Mouse (Mus musculus): ENCODE data around the gene Srr. TPM values are rescaled to one million over a fixed set of nuclear protein-coding genes. Genes with fewer than 3 reads are reported as not detected.
A peak's percentile ranks its signal among the peaks of the same experiment; 100 is the strongest.

Gene Srr
- polyA plus RNA-seq (2017; shearing (Covaris generic)), result 1 to 10 TPM; 6.6 to 9.5 (median 8.3) TPM

DNA sequence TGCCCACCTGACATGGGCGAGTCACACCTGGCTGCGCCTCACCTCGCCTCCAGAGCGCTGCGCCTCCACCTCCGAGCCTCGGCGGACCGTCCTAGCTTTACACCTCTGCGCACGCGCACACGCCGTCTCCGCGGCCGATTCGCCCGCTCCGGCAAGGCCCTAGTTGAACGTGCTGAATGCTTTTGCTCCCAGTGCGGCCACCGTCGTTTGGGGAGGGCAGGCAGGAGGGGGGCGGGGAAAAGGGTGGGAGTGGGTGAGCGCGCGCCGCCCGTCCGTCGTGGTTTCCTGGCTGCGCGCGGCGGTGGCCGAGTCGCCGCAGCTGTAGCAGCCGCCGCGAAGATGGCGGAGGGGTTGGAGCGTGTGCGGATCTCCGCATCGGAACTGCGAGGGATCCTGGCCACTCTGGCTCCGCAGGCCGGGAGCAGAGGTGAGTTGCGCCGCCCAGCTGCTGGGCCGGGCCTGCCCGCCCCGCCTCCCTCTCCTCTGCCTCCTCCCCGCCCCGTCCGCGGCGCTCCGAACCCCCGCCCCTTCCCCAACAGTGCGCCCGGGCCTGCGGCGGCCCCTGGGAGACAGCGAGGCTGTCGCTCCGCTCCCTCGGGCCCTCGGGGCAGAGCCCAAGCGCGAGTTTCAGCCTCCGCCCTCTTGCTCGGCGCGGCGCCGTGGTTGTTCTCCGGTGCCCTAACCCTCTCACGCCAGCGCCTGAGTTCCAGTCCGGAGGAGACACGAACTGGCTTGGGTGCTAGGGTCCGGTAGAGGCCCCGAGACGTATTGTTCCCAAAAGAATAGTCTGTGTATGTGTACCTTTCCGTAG is at the start of gene Srr, which contains the start of gene Smg6:
Gene Srr, minus strand, starts transcription at position 372 of the 811 bp plus-strand sequence.
Gene Smg6, plus strand, starts transcription at position 247 of the 811 bp plus-strand sequence.
- ATAC-seq, result peak; percentile 77

- ATAC-seq, result no peak
Measured at GRCm38 (mm10) chr11:74974615-74975014, 48.9 kb upstream of the Srr start.

DNA sequence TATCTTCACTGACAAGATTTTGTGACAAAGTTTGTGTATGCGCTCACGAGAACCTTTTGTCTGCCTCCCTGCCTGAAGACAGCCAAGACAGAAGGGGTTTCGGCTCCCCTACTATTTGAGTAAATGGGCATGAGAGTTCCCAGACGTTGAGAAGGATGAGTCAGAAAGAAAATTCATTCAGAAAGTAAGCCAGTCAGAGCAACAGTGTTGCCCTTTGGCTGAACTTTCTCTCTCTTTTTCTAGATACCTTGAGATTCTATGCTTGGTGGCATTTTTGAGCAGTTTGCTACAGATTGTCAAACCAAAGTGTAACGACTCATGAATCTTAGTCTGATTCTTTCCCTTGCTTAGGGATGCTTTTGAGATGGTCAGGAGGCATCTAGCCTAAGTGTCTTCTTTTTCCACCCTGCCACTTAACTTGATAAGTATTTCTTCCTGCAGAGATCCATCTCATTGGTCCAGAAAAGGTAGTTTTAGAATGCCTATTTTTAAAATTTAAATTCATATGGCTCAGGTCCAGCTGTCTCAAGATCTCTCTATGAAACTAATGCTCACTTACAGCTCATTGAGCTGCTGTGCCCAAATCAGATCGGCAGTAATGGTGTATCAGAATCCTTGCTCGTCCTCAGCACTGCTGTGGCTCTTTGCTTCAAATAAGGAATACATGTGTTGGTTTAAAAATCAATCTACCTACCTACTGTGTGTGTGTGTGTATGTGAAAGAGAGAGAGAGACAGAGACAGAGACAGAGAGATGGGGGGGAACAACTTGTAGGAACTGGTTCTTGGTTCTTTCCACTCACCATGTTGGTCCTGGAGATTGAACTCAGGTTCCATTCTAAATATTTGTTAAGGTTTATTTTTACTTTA is 47.8 kb upstream of the Srr start:
- peak; percentile 71 for ATAC-seq

DNA sequence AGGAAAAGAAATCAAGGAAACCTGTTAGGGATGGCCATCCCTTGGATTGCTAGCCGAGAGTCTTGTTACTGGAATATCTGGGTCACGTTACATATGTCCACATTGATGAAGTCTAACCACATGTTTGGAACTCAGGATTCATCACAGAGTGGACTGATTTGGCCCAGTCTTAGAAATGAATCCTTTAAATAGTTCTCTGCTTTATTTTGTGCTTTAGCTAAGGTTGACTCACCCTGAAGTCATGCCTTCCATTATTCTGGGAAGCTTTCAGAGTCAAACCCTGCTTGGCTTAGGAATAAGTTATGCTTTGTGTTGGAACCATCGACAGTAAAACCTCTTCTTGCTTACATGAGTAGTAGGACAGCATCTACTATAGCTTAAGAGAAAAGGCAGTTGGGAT is 39.8 kb upstream of the Srr start:
- ATAC-seq, result no peak

DNA sequence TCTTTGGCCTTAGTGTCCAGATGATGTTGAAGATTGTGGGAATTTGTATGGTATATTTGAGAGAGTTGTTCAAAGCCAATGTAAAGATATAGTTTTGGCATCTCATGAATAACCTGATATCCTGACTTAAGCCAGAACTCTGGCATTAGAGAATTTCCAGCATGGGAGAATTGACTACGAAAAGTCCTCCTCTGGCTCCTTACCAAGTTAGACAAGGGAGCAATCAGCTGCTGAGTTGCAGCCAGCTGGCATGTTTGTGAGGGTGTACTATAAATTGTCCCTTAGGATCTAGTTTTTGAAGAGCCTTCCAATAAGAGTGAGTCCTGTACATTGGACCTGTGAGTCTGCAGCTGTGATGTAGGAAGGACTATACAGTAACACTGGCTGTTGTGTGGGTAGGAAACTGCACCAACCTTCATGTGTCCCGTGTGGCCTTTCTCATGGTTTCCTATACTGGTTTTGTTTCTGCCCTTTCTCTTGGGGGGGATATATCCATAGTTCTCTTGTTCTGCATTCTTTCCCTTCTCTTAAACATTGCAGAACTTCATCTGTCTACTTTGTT is 37.2 kb upstream of the Srr start:
- no peak for ATAC-seq

- no peak for ATAC-seq
Measured at GRCm38 (mm10) chr11:74961953-74962352, 36.2 kb upstream of the Srr start.

GRCm38 (mm10) chr11:74960031-74960551 is 34.3 kb upstream of the Srr start:
- ATAC-seq, result peak; percentile 78

GRCm38 (mm10) chr11:74959501-74959900 is 33.8 kb upstream of the Srr start:
- no peak for ATAC-seq

- ATAC-seq, result no peak
Measured at GRCm38 (mm10) chr11:74957600-74957999, 31.9 kb upstream of the Srr start.

- no peak for ATAC-seq
Measured at GRCm38 (mm10) chr11:74956006-74956405, 30.3 kb upstream of the Srr start.

DNA sequence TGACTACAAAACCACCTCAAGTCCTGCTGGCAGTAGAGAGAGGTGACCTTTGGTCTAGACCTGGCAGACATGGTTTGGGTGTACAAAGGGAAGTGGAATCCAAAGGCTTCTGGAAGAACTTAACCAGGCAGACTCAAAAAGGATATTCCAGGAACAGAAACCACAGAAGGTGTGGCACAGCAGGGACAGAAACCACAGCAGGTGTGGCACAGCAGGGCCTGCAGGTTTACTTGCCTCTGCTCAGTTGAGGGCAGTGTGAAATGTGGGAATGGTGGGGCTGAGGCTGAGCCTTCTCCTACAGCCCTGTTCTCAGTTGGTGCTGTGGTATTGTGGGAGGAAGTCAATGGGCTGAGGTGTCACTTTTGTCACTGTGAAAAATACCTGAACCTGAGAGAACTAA is 29.2 kb upstream of the Srr start:
- peak; percentile 27 for ATAC-seq

- peak; percentile 61 for ATAC-seq
Measured at GRCm38 (mm10) chr11:74946348-74946747, 20.6 kb upstream of the Srr start.

- ATAC-seq, result no peak
Measured at GRCm38 (mm10) chr11:74930391-74930790, 4.6 kb upstream of the Srr start.

DNA sequence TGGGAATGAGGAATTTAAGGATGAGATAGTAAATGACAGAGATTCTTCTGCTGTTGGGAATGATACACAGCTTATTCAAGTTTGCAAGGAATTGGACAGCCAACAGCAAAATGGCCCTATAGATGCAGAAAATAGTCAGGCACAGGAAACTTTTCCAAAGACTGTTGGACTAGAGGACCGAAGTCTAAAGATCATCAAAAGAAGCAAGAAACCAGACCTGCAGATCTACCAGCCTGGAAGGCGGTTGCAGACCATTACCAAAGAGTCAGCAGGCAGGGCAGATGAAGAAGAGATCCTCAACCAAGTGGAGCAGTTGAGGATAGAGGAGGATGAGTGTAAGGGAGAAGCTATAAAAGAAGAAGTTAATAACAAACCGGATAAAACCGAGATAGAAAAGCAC is 3.4 kb upstream of the Srr start:
- no peak for ATAC-seq

DNA sequence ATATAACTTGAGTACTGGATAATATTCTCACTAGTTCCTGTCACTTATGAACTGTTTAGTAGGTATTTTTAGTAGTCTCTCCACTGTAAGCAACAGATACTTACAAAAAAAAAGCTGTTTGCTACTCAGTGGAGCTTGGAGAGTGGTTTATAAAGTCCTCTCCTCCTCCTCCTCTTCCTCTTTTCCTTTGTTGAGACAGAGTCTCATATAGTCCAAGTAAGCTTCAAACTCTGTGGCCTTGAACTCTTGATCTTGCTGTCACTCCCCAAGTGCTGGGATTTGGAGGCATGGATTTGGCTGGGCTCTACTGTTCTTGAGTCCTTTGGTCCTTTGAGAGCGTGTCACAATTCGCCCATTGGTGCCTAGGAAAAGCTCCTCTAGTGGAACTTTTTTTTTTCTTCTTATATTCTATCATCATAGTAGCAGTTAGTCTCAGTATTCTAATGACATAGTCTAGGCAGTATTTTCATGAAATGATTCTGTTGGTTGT is 1.5 kb upstream of the Srr start:
- no peak for ATAC-seq

DNA sequence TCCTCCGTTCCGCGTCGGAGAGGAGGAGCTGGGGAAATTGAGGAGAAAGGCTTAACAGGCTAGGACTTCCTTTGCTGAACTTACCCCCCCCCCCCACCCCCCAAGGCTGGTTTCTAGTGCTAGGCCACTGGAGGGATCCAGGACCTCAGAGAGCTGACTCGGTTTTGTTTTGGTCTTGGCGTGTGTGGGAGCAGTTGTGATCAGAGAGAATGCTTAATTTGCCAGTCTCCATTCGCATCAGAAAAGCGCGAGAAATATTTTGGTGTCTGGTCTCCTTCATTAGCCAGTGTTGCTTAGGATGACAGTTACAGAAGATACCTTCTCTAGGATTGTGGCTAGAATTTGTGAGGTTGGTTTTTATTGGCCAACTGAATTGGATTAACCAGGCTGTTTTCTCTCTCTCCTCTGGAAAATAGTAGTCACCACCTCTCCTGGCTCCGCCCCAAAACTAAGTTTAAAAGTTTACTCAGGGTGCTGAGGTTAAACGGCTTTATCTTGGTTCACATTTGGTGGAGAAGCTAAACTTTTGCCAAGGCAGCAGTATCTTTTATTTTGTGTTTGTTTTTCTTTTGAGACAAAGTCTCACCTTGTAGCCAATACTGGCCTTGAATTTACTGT is 749 bp upstream of the Srr start:
- peak; percentile 53 for ATAC-seq

- no peak for ATAC-seq
Measured at GRCm38 (mm10) chr11:74924149-74924548, 1.6 kb downstream of the Srr start.

- no peak for ATAC-seq
Measured at GRCm38 (mm10) chr11:74919249-74919648, 6.5 kb downstream of the Srr start.

- ATAC-seq, result no peak
Measured at GRCm38 (mm10) chr11:74912492-74912891, 13.3 kb downstream of the Srr start.

DNA sequence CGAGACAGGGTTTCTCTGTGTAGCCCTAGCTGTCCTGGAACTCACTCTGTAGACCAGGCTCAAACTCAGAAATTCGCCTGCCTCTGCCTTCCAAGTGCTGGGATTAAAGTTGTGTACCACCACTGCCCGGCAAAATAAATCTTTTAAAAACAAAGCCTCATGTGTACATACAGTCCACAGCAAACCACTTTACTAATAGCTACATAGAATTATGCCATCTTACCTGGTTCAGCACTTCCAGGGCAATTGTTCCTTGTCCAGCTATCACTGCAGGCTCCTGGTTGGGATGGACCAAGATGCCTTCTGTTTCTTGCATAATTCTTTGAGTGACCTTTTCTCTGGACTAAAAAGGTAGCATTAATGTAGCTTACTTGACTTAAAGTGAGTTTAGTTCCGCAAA is 15.8 kb downstream of the Srr start:
- ATAC-seq, result no peak

- ATAC-seq, result no peak
Measured at GRCm38 (mm10) chr11:74908618-74909399, 16.9 kb downstream of the Srr start.

DNA sequence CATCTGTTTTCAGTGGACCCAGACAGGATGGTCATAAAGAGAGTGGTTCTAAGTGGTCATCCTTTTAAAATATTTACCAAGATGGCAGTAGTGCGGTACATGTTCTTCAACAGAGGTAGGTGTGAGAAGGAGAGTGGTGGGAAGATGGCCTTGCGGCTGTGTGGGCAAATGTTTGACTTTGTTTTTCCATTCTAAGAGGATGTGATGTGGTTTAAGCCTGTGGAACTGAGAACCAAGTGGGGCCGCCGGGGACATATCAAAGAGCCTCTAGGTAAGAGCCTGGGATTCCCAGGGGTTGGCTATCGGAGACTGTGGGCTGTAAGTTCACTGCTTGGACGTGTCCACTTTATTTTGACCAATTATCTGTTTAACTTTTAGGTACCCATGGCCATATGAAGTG is 17.9 kb downstream of the Srr start:
- no peak for ATAC-seq
